ENCODE assay signal across 9 mouse cellular contexts in the genomic region with DNA sequence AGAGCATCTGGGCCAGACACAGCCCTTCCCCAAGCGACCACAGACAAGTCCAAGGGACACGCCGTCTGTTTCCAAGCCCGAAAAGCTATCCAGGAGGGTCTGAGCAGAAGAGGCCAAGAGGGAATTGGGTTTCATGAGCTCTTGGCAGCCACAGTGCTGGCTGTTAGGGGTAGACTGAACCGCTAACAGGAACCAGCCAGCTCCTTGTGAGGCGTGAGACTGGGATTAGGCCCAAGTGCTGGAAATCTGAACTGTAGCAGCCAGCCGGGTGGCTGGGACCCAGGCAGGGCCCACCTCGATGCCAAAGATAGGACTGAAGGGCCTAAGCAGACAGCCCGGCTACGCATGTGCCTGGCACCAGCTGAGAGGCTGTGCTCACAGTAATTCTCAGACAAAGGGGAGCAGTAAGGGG. TPM values are rescaled to one million over a fixed set of nuclear protein-coding genes. Genes with fewer than 3 reads are reported as not detected.
DNase-seq lines count a peak whose midpoint lies in the region; ATAC-seq lines count a peak whose summit lies in the region.
"Had no signal": no experiment of that assay in that cellular context is flagged by ENCODE, and none has a peak within 500 bp of the region (broad histone marks: within the 10 kb centered on the region; RNA-seq: fewer than 3 reads in every experiment).

No protein-coding gene starts in this region.

- no peaks in the 10 kb centered on the region for H3K27me3 ChIP-seq in heart, embryonic 15.5 days

- no peak overlapping the region for H3K9ac ChIP-seq in heart, embryonic 15.5 days

- H3K4me2 ChIP-seq in heart, embryonic 15.5 days: no peak overlapping the region

- peak overlapping the region; percentile 77 for H3K27ac ChIP-seq in heart, embryonic 15.5 days

- 29% methylated on average over 10 of the region's 10 CpGs for WGBS in heart, embryonic 15.5 days

- H3K4me3 ChIP-seq in heart, embryonic 15.5 days: no peak overlapping the region
- H3K4me3 ChIP-seq: megakaryocyte, embryonic 14.5 days had no signal

- ATAC-seq in heart, embryonic 15.5 days (replicated peaks; ENCODE audit: insufficient number of reproducible peaks, insufficient read depth, low FRiP score, low read depth): peak; percentile 63

- DNase-seq in ovary, adult 18-20 months (ENCODE audit: low spot score): peak; percentile 51
- no peak for DNase-seq in ovary, postnatal 10 days (ENCODE audit: low spot score)
- DNase-seq in fibroblast of lung, adult 2 months (ENCODE audit: low read depth): peak; percentile 99
- DNase-seq in kidney, postnatal 14 days: peak; percentile 72
- DNase-seq in lung, postnatal 36 days: peak; percentile 68
- DNase-seq in embryo, embryonic 11 days: no peak
- no peak for DNase-seq in retina, postnatal 1 day

- no peaks in the 10 kb centered on the region for H3K9me3 ChIP-seq in heart, embryonic 15.5 days (replicated peaks)
- H3K9me3 ChIP-seq: megakaryocyte, embryonic 14.5 days had no signal

- H3K4me1 ChIP-seq in heart, embryonic 15.5 days (replicated peaks): peaks cover 46% of the 10 kb centered on the region

- no peaks in the 10 kb centered on the region for H3K36me3 ChIP-seq in heart, embryonic 15.5 days

RNA-seq across cellular contexts. Expression of a gene that starts 18.1 kb away (rescaled TPM):
- 5.5 and 6.8 TPM in 2 replicates for polyA plus RNA-seq in heart, embryonic 15.5 days (2015; fragmentation: Nextera tagmentation; extraction: Ambion mirVana)

Comparison
In these comparisons a context has a peak if more than half of its experiments do, and no peak if none do; other contexts are left out.
1. DNase-seq: peak in ovary, adult 18-20 months (single experiment), fibroblast of lung, adult 2 months (single experiment), kidney, postnatal 14 days (single experiment) and lung, postnatal 36 days (single experiment); none in ovary, postnatal 10 days (single experiment), embryo, embryonic 11 days (single experiment) and retina, postnatal 1 day (single experiment).